Mouse (Mus musculus) thymus, adult 2 months (tissue): Measurements from ENCODE around the gene Snrnp48. TPM values are rescaled to one million over a fixed set of nuclear protein-coding genes. Genes with fewer than 3 reads are reported as not detected.

Experiments used
- DNase-seq: peaks from one replicate; pipeline ENCODE4 v3.0.0; 2021
- H3K27ac ChIP-seq: fragments of 200-500 bp; 2 replicates; pipeline ENCODE4 v1.5.1; 2012; ENCODE audit warnings: low read length, control low read depth; ENCODE audit not compliant: control insufficient read depth, insufficient read depth
- H3K27me3 ChIP-seq: fragments of 200-500 bp; 2 replicates; pipeline ENCODE4 v1.6.1; 2012; ENCODE audit warnings: mild to moderate bottlenecking, low read length, moderate library complexity, mixed read lengths; ENCODE audit not compliant: control insufficient read depth, insufficient read depth
- H3K36me3 ChIP-seq: fragments of 200-500 bp; 2 replicates; pipeline ENCODE4 v1.6.1; 2012; ENCODE audit warnings: mild to moderate bottlenecking, low read length, moderate library complexity; ENCODE audit not compliant: control insufficient read depth, insufficient read depth
- H3K4me1 ChIP-seq: fragments of 200-500 bp; replicated peaks from 2 replicates; pipeline ENCODE4 v1.6.1; 2012; ENCODE audit warnings: low read length; ENCODE audit not compliant: control insufficient read depth, insufficient read depth
- H3K4me3 ChIP-seq: fragments of 200-500 bp; 2 replicates; pipeline ENCODE4 v1.5.1; 2012; ENCODE audit warnings: mild to moderate bottlenecking, low read length, control low read depth, moderate library complexity; ENCODE audit not compliant: control insufficient read depth, insufficient read depth
- CTCF ChIP-seq: fragments of 200-500 bp; IDR thresholded peaks from 2 replicates; pipeline ENCODE4 v1.5.1; 2012; ENCODE audit warnings: mild to moderate bottlenecking, control low read depth, low read length, moderate library complexity, borderline replicate concordance; ENCODE audit not compliant: control insufficient read depth, poor library complexity, insufficient read depth; ENCODE audit errors: extremely low read depth
- POLR2A ChIP-seq: fragments of 200-500 bp; IDR thresholded peaks from 2 replicates; pipeline ENCODE4 v1.6.1; 2012; ENCODE audit warnings: mild to moderate bottlenecking, low read length, control low read depth, moderate library complexity; ENCODE audit not compliant: control insufficient read depth, poor library complexity, insufficient read depth; ENCODE audit errors: extremely low read depth
- WGBS: fragments of 180-500 bp; shearing (Covaris S2); methylation state at CpG from one replicate; pipeline ENCODE4 v1.1.7; 2018; 5-methylcytosine and 5-hydroxymethylcytosine counted together
- polyA plus RNA-seq: library from polyadenylated mRNA; depleted of rRNA; stranded (reverse); fragments of >200 nt; gene quantifications from 2 replicates; pipeline ENCODE4 v1.2.3, GENCODE M21; 2012

Gene Snrnp48
- polyA plus RNA-seq, 1 experiment, result 69.5 TPM

DNA sequence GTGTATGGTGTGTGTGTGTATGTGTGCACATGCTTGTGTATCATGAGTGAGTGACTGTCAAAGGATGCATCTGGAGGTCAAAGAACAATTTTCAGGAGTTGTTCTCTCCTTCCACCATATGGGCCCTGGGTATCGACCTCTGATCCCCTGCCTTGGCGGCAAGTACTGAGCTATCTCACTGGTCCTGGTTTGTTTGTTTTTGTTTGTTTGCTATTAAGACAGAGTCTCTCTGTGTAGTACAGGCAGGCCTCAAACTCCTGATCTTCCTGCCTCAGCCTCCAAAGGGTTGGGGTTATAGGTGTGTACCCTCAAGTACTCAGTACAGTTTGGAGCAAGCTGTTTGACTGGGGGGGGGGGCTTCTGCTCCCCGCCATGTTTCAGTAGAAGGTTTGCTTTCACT is 37.7 kb upstream of the Snrnp48 start:
- Histone ChIP-seq H3K4me1 (no peaks in the 10 kb centered on the region), H3K36me3 (no peaks in the 10 kb centered on the region), H3K27me3 (no peaks in the 10 kb centered on the region), H3K4me3 (no peak overlapping the region), H3K27ac (no peak overlapping the region)
- WGBS, result 92% methylated on average over 3 of the region's 3 CpGs
- DNase-seq, result no peak
- TF ChIP-seq CTCF, result no peak
- no peak for TF ChIP-seq POLR2A

GRCm38 (mm10) chr13:38170707-38171144 is 34.0 kb upstream of the Snrnp48 start:
- DNase-seq, result no peak
- H3K27me3 ChIP-seq, result no peaks in the 10 kb centered on the region
- H3K4me3 ChIP-seq, result no peak overlapping the region
- WGBS, result 79% methylated on average over 4 of the region's 4 CpGs
- TF ChIP-seq CTCF (no peak), POLR2A (no peak)
- H3K36me3 ChIP-seq, result no peaks in the 10 kb centered on the region
- no peak overlapping the region for H3K27ac ChIP-seq
- no peaks in the 10 kb centered on the region for H3K4me1 ChIP-seq

DNA sequence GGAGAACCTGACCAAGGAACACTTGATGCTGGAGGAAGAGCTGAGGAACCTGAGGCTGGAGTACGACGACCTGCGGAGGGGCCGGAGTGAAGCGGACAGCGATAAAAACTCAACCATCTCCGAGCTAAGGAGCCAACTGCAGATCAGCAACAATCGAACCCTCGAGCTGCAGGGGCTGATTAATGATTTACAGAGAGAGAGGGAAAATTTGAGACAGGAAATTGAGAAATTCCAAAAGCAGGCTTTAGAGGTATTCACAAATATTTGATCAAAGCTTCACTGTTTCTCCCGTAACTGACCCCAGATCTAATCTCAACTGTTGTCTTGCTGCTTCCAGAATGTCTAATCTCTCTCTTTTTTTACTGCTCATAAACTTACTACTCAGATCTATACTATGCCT is 11.3 kb upstream of the Snrnp48 start:
- no peaks in the 10 kb centered on the region for H3K27me3 ChIP-seq
- no peak for DNase-seq
- TF ChIP-seq CTCF (no peak), POLR2A (no peak)
- H3K36me3 ChIP-seq, result no peaks in the 10 kb centered on the region
- no peaks in the 10 kb centered on the region for H3K4me1 ChIP-seq
- H3K4me3 ChIP-seq, result no peak overlapping the region
- WGBS, result 92% methylated on average over 10 of the region's 10 CpGs
- no peak overlapping the region for H3K27ac ChIP-seq

GRCm38 (mm10) chr13:38201413-38201812 is 3.3 kb upstream of the Snrnp48 start:
- Histone ChIP-seq H3K4me1 (no peaks in the 10 kb centered on the region), H3K36me3 (no peaks in the 10 kb centered on the region), H3K4me3 (no peak overlapping the region), H3K27ac (no peak overlapping the region), H3K27me3 (no peaks in the 10 kb centered on the region)
- 77% methylated on average over 6 of the region's 6 CpGs for WGBS
- DNase-seq, result no peak
- no peak for TF ChIP-seq CTCF
- no peak for TF ChIP-seq POLR2A

DNA sequence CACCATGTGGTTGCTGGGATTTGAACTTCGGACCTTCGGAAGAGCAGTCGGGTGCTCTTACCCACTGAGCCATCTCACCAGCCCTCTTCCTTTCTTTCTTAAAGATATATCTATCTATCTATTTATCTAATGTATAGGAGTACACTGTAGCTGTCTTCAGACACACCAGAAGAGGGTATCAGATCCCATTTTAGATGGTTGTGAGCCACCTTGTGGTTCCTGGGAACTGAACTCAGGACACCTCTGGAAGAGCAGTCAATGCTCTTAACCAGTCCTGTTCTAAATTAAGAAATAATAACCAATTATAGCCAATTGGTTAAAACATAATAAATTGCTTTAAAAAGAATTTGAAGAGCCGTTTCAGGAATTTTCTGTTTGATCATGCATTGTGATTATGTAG is 567 bp upstream of the Snrnp48 start:
- no peak for DNase-seq
- H3K27me3 ChIP-seq, result no peaks in the 10 kb centered on the region
- H3K4me1 ChIP-seq, result no peaks in the 10 kb centered on the region
- H3K27ac ChIP-seq, result no peak overlapping the region
- WGBS, result 58% methylated on average over 4 of the region's 4 CpGs
- no peak overlapping the region for H3K4me3 ChIP-seq
- TF ChIP-seq POLR2A, result no peak
- TF ChIP-seq CTCF, result no peak
- H3K36me3 ChIP-seq, result no peaks in the 10 kb centered on the region

DNA sequence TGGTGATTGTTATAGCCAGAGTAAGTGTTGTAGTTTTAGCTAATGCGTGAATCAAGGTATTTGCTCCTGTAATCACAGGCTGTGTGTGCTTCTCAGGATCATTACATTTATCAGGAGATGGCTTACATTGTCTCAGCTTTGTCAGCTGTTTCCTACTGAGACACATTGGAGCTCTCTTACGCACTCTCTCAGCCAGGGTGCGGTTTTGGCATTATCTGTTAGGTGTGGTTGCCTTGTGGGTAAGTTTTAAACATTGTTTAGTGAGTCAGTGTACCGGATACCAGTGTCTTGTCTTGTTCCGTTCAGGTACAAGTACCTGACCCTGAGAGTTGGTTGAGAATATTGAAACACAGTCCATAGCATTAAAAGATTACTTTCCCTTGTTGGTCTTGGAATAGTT is 6.4 kb downstream of the Snrnp48 start:
- Histone ChIP-seq H3K36me3 (peaks cover 45% of the 10 kb centered on the region), H3K4me3 (no peak overlapping the region), H3K27ac (no peak overlapping the region), H3K27me3 (no peaks in the 10 kb centered on the region), H3K4me1 (no peaks in the 10 kb centered on the region)
- WGBS, result 97% methylated on average over 5 of the region's 5 CpGs
- no peak for DNase-seq
- TF ChIP-seq CTCF (no peak), POLR2A (no peak)

DNA sequence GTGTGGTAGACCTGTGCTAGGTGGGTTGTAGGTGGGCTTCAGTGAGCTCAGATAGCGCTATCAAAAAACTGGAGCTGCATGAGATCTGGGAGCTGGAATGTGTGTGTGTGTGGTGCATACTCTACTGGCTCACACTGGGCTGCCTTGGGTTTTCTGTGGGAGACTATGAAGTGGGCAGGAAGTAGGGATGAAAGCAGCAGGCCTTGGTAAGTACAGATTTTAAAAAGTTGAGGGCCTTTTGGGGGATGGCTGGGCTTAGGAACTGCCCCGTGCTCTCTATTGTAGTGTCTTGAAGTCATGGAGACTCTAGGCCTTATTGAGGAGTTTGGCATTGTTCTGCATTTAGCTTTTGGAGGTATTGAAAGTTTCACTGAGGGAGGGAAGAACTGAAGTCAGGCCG is 13.9 kb downstream of the Snrnp48 start:
- no peak for TF ChIP-seq POLR2A
- no peak for TF ChIP-seq CTCF
- H3K36me3 ChIP-seq, result peaks cover 83% of the 10 kb centered on the region
- H3K27ac ChIP-seq, result no peak overlapping the region
- H3K4me3 ChIP-seq, result no peak overlapping the region
- WGBS, result 100% methylated on average over 3 of the region's 3 CpGs
- H3K27me3 ChIP-seq, result no peaks in the 10 kb centered on the region
- H3K4me1 ChIP-seq, result no peaks in the 10 kb centered on the region
- DNase-seq, result no peak
